Mouse (Mus musculus) naive thymus-derived CD4-positive, alpha-beta T cell, adult 5 months (primary cell): ENCODE measurements around the gene Nlrp1a. TPM values are rescaled to one million over a fixed set of nuclear protein-coding genes. Genes with fewer than 3 reads are reported as not detected.

Experiments
- polyA plus RNA-seq: library from polyadenylated mRNA; unstranded; fragments of 100-300 nt; shearing (Covaris generic); gene quantifications from one replicate; pipeline ENCODE4 v1.2.1, GENCODE M21; 2017

Gene Nlrp1a
- polyA plus RNA-seq: not detected

GRCm38 (mm10) chr11:71144661-71145060 lies at the start of gene Nlrp1a:
Gene Nlrp1a (minus strand): TSS chr11:71144704.

Other genes starting within 250 kb of the Nlrp1a start
- 114 TPM for gene Nup88, start 174.7 kb downstream of the Nlrp1a start, polyA plus RNA-seq
- gene Rpain, start 174.5 kb downstream of the Nlrp1a start, polyA plus RNA-seq: 145 TPM
- 98.1 TPM for gene C1qbp, start 161.7 kb downstream of the Nlrp1a start, polyA plus RNA-seq
- gene Dhx33, start 140.3 kb downstream of the Nlrp1a start, polyA plus RNA-seq: 24.4 TPM
- gene Mis12, start 125.1 kb downstream of the Nlrp1a start, polyA plus RNA-seq: 27.4 TPM
- 44.5 TPM for gene Derl2, start 124.9 kb downstream of the Nlrp1a start, polyA plus RNA-seq
- not detected for gene 6330403K07Rik, start 111.2 kb downstream of the Nlrp1a start, polyA plus RNA-seq
- gene Nlrp1b, start 86.0 kb upstream of the Nlrp1a start, polyA plus RNA-seq: 0.25 TPM